Mouse (Mus musculus) liver, embryonic 14.5 days (tissue): ENCODE measurements at regions not wholly inside any gene's neighbourhood (a gene's known extent, or its start where the extent isn't known, plus 50 kb on each side); places are given as distances from the start of the nearest gene placed in this dataset.

Experiments
- ATAC-seq: fragments of 200-750 bp; cut with Nextera tagmentation; 2 replicates; pipeline ENCODE4 v1.8.0; 2017; ENCODE audit warnings: moderate number of reproducible peaks, mild to moderate bottlenecking, moderate library complexity; ENCODE audit not compliant: insufficient read depth
- DNase-seq, 3 experiments: peaks; one replicate each; pipeline ENCODE4 v3.0.0-alpha.2; 2012 to 2013; ENCODE audit warnings: low read depth in 3 of 3, low spot score in 3 of 3
- H3K27ac ChIP-seq: fragments of 300-500 bp; sonication (generic); 2 replicates; pipeline ENCODE4 v1.5.1; 2014; ENCODE audit warnings: moderate library complexity, mild to moderate bottlenecking, control low read depth, inconsistent platforms
- H3K27me3 ChIP-seq: fragments of 300-500 bp; sonication (generic); 2 replicates; pipeline ENCODE4 v1.6.1; 2014; ENCODE audit warnings: mild to moderate bottlenecking, low read length, moderate library complexity; ENCODE audit not compliant: control insufficient read depth, insufficient read depth
- H3K36me3 ChIP-seq: fragments of 300-500 bp; sonication (generic); replicated peaks from 2 replicates; pipeline ENCODE4 v1.6.1; 2014; ENCODE audit warnings: low read depth; ENCODE audit not compliant: control insufficient read depth, insufficient read depth
- H3K4me1 ChIP-seq, 2 experiments: fragments of 200-500 bp in 1 of 2; fragments of 300-500 bp in 1 of 2; sonication (generic) in 1 of 2; replicated peaks; 2 replicates each; pipeline ENCODE4 v1.6.1; 2012 to 2014; ENCODE audit warnings: antibody characterized with exemption in 1 of 2, inconsistent platforms in 1 of 2, low read length in 1 of 2; ENCODE audit not compliant: control insufficient read depth in 2 of 2, insufficient read depth in 2 of 2
- H3K4me2 ChIP-seq: fragments of 300-500 bp; sonication (generic); 2 replicates; pipeline ENCODE4 v1.6.1; 2014; ENCODE audit warnings: low read depth, mild to moderate bottlenecking, control low read depth, moderate library complexity
- H3K4me3 ChIP-seq, 2 experiments: fragments of 200-500 bp in 1 of 2; fragments of 300-500 bp in 1 of 2; sonication (generic) in 1 of 2; 2 replicates each; pipeline ENCODE4 v1.5.1; 2012 to 2014; ENCODE audit warnings: low read depth in 2 of 2, low read length in 2 of 2, mild to moderate bottlenecking in 2 of 2, control low read depth in 1 of 2, inconsistent platforms in 1 of 2, moderate library complexity in 1 of 2; ENCODE audit not compliant: insufficient read depth in 1 of 2
- H3K9ac ChIP-seq: fragments of 300-500 bp; sonication (generic); replicated peaks from 2 replicates; pipeline ENCODE4 v1.6.1; 2014; ENCODE audit warnings: mild to moderate bottlenecking, control low read depth, moderate library complexity
- H3K9me3 ChIP-seq: fragments of 300-500 bp; sonication (generic); 2 replicates; pipeline ENCODE4 v1.6.1; 2016; ENCODE audit warnings: low read length, mixed read lengths; ENCODE audit not compliant: control insufficient read depth
- CTCF ChIP-seq: IDR thresholded peaks from 2 replicates; pipeline ENCODE4 v1.5.1; 2016; ENCODE audit warnings: antibody characterized with exemption, low read depth, control low read depth
- EP300 ChIP-seq: IDR thresholded peaks from 2 replicates; pipeline ENCODE4 v1.6.1; 2016; ENCODE audit warnings: antibody characterized with exemption, low read depth
- WGBS: fragments of 180-500 bp; shearing (Covaris S2); extraction: QIAGEN DNeasy Blood & Tissue Kit; methylation state at CpG from one replicate; pipeline ENCODE4 v1.1.7; 2014; ENCODE audit not compliant: insufficient replicate concordance; 5-methylcytosine and 5-hydroxymethylcytosine counted together

GRCm38 (mm10) chr13:28782081-28782480, 171.4 kb downstream of the Sox4 start:
- Histone ChIP-seq H3K27me3 (no peaks in the 10 kb centered on the region), H3K36me3 (no peaks in the 10 kb centered on the region), H3K4me1 (peaks cover 0 to 2% of the 10 kb centered on the region in 2 experiments; a peak in 1 of 4 replicates), H3K9me3 (no peaks in the 10 kb centered on the region), H3K4me2 (no peak overlapping the region), H3K27ac (no peak overlapping the region), H3K9ac (no peak overlapping the region), H3K4me3 (no peak overlapping the region)
- TF ChIP-seq EP300 = no peak
- no peak for TF ChIP-seq CTCF
- DNase-seq (no peak), ATAC-seq (no peak)
- 43% methylated on average over 5 of the region's 5 CpGs for WGBS

DNA sequence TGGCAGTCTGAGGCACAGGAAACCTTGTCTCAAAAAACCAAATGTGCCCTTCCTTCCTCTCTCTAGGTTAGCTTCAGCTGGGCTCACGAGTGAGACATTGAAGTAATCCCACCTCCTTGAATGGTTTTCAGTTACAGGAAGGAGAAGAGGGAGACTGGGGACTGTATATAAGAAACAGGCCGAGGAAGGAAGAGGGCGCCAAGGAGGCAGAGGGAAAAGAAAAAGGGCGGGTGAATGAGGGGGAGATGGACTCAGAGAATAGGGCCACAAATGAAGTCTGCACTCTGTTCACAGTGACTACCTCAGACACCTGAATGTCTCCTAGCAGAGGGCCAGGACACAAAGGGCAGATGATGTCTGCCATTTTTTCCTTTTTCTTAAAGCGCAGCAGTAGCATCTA, 171.9 kb downstream of the Sox4 start:
- no peak for ATAC-seq
- no peak for DNase-seq
- no peak overlapping the region for H3K4me2 ChIP-seq
- H3K9ac ChIP-seq = no peak overlapping the region
- TF ChIP-seq EP300 = no peak
- TF ChIP-seq CTCF = no peak
- 31% methylated on average over 5 of the region's 5 CpGs for WGBS
- H3K27ac ChIP-seq = no peak overlapping the region
- H3K4me1 ChIP-seq = peaks cover 0 to 2% of the 10 kb centered on the region in 2 experiments; a peak in 1 of 4 replicates
- H3K4me3 ChIP-seq = no peak overlapping the region
- no peaks in the 10 kb centered on the region for H3K9me3 ChIP-seq
- H3K36me3 ChIP-seq = no peaks in the 10 kb centered on the region
- H3K27me3 ChIP-seq = no peaks in the 10 kb centered on the region

GRCm38 (mm10) chr13:28780462-28780861, 173.1 kb downstream of the Sox4 start:
- 59% methylated on average over 5 of the region's 5 CpGs for WGBS
- TF ChIP-seq EP300 (no peak), CTCF (no peak)

DNA sequence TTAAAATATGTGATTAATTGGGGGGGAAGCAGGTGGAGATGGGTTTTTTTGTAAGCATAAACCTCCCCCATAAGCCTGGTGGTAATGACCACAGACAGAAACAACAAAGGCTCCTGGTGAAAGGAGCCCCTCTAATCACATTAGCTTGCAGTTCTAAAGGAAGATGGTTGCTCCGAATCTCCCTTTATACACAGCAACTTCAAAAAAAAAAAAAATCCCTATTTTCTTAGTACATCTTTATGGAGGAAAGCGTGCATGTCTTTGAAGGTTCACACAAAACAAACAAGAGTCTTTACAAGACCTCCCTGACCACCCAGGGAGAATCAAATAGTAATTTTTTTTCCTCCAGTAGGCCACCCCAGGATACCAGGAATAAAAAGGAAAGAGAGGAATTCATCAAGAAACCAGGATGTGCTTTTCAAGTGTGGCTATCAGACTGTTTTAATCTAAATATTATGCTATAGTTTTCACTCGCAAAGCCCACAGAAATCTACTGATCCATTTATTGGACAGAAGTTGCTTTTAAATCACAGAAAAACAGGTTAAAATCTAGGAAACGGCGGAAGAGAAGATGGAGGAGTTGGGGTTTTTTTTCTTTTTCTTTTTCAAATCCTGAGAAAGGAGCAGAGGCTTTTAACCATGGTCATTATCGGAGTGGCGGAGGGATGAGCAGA, 178.2 kb downstream of the Sox4 start:
- TF ChIP-seq EP300 (no peak), CTCF (no peak)
- Histone ChIP-seq H3K4me3 (no peak overlapping the region), H3K9ac (no peak overlapping the region), H3K4me2 (no peak overlapping the region), H3K36me3 (no peaks in the 10 kb centered on the region), H3K27ac (no peak overlapping the region), H3K4me1 (no peaks in the 10 kb centered on the region; a peak in 1 of 4 replicates), H3K27me3 (no peaks in the 10 kb centered on the region), H3K9me3 (no peaks in the 10 kb centered on the region)
- WGBS = 72% methylated on average over 7 of the region's 7 CpGs
- DNase-seq (no peak), ATAC-seq (no peak)

More at GRCm38 (mm10) chr13:28780462-28780861, 173.1 kb downstream of the Sox4 start:
- H3K27me3 ChIP-seq = no peaks in the 10 kb centered on the region
- H3K9ac ChIP-seq = no peak overlapping the region
- DNase-seq (no peak), ATAC-seq (no peak)
- peaks cover 0 to 2% of the 10 kb centered on the region in 2 experiments; a peak in 1 of 4 replicates for H3K4me1 ChIP-seq
- no peaks in the 10 kb centered on the region for H3K36me3 ChIP-seq
- H3K9me3 ChIP-seq = no peaks in the 10 kb centered on the region
- no peak overlapping the region for H3K27ac ChIP-seq
- no peak overlapping the region for H3K4me2 ChIP-seq
- H3K4me3 ChIP-seq = no peak overlapping the region

- Histone ChIP-seq H3K27me3 (no peaks in the 10 kb centered on the region), H3K9ac (no peak overlapping the region), H3K27ac (no peak overlapping the region), H3K4me2 (no peak overlapping the region), H3K36me3 (no peaks in the 10 kb centered on the region), H3K9me3 (no peaks in the 10 kb centered on the region), H3K4me3 (no peak overlapping the region), H3K4me1 (no peaks in the 10 kb centered on the region; a peak in 1 of 4 replicates)
- TF ChIP-seq EP300 (no peak), CTCF (no peak)
- ATAC-seq (no peak), DNase-seq (no peak)
- 68% methylated on average over 7 of the region's 7 CpGs for WGBS
Measured at GRCm38 (mm10) chr13:28774649-28775048, 178.9 kb downstream of the Sox4 start.
